Mouse (Mus musculus) cerebellum, adult 8-10 months (tissue): ENCODE measurements around the gene Zfp286.
"Not testable (repeated sequence)": the region's sequence is repeated elsewhere in the genome, so short reads cannot be mapped to it uniquely, and the experiment has no call there.

Experiments used
- DNase-seq: peaks from one replicate; pipeline ENCODE4 v3.0.0; 2022

Gene Zfp286

GRCm38 (mm10) chr11:62776510-62776909 is 12.8 kb downstream of the Zfp286 start:
- no peak for DNase-seq

GRCm38 (mm10) chr11:62760755-62761457 is 28.4 kb downstream of the Zfp286 start:
- no peak for DNase-seq

GRCm38 (mm10) chr11:62758491-62758890 is 30.8 kb downstream of the Zfp286 start:
- no peak for DNase-seq

GRCm38 (mm10) chr11:62757906-62758305 is 31.4 kb downstream of the Zfp286 start:
- no peak for DNase-seq

- DNase-seq, result no peak
Measured at GRCm38 (mm10) chr11:62757143-62757507, 32.1 kb downstream of the Zfp286 start.

GRCm38 (mm10) chr11:62756456-62757142 is 32.7 kb downstream of the Zfp286 start:
- DNase-seq, result peak; percentile 99

GRCm38 (mm10) chr11:62752780-62753179 is 36.5 kb downstream of the Zfp286 start, which contains the start of gene Gm10428:
TSS of gene Gm10428 (plus strand) at chr11:62753100.
- DNase-seq, result no peak

GRCm38 (mm10) chr11:62752191-62752590 is 37.1 kb downstream of the Zfp286 start:
- no peak for DNase-seq

GRCm38 (mm10) chr11:62749445-62749844 is 39.8 kb downstream of the Zfp286 start:
- DNase-seq, result not testable (repeated sequence)

GRCm38 (mm10) chr11:62748062-62748461 is 41.2 kb downstream of the Zfp286 start:
- no peak for DNase-seq

- DNase-seq, result no peak
Measured at GRCm38 (mm10) chr11:62747227-62747626, 42.0 kb downstream of the Zfp286 start.

GRCm38 (mm10) chr11:62746001-62746533 is 43.2 kb downstream of the Zfp286 start:
- DNase-seq, result peak; percentile 87

GRCm38 (mm10) chr11:62744103-62744502 is 45.2 kb downstream of the Zfp286 start:
- peak; percentile 69 for DNase-seq

- no peak for DNase-seq
Measured at GRCm38 (mm10) chr11:62742261-62742957, 46.9 kb downstream of the Zfp286 start.

- no peak for DNase-seq
Measured at GRCm38 (mm10) chr11:62741186-62741585, 48.1 kb downstream of the Zfp286 start.

GRCm38 (mm10) chr11:62732665-62733064 is 56.6 kb downstream of the Zfp286 start:
- DNase-seq, result no peak

- no peak for DNase-seq
Measured at GRCm38 (mm10) chr11:62732022-62732387, 57.3 kb downstream of the Zfp286 start.

- DNase-seq, result peak; percentile 92
Measured at GRCm38 (mm10) chr11:62731311-62732021, 57.8 kb downstream of the Zfp286 start, which contains the start of gene Zfp287. TSS of gene Zfp287 (minus strand) at chr11:62731905.

GRCm38 (mm10) chr11:62728276-62728675 is 61.0 kb downstream of the Zfp286 start:
- no peak for DNase-seq

- DNase-seq, result no peak
Measured at GRCm38 (mm10) chr11:62710657-62711056, 78.6 kb downstream of the Zfp286 start.

GRCm38 (mm10) chr11:62708252-62708651 is 81.0 kb downstream of the Zfp286 start:
- DNase-seq, result no peak

- no peak for DNase-seq
Measured at GRCm38 (mm10) chr11:62706141-62706540, 83.1 kb downstream of the Zfp286 start.
